Comparison of ENCODE assay signal across 18 mouse cellular contexts in genomic region chr10:59822857-59823256, GRCm38 (mm10).
"Had no signal": no experiment of that assay in that cellular context is flagged by ENCODE, and none has a peak within 500 bp of the region (broad histone marks: within the 10 kb centered on the region; RNA-seq: fewer than 3 reads in every experiment).

No protein-coding gene starts in this region.

- DNase-seq: kidney, adult 2 months; kidney, postnatal 25 days; layer of hippocampus, adult 9-11 months; liver, embryonic 13.5 days; lung, adult 2 months; lung, postnatal 14 days; thymus, adult 18-20 months; thymus, postnatal 36 days had no signal

- H3K27ac ChIP-seq: kidney, postnatal 0 days; limb, embryonic 12.5 days; limb, embryonic 15.5 days; liver, embryonic 13.5 days; macrophage; midbrain, embryonic 13.5 days; neural tube, embryonic 12.5 days; neural tube, embryonic 15.5 days had no signal

- H3K4me1 ChIP-seq: limb, embryonic 12.5 days; liver, embryonic 13.5 days; neural tube, embryonic 12.5 days had no signal

- H3K27me3 ChIP-seq: limb, embryonic 12.5 days; limb, embryonic 15.5 days; liver, embryonic 13.5 days; midbrain, embryonic 13.5 days; neural tube, embryonic 12.5 days; neural tube, embryonic 15.5 days had no signal

- ATAC-seq: intestine, postnatal 0 days; midbrain, embryonic 13.5 days; midbrain, embryonic 16.5 days had no signal

- H3K4me3 ChIP-seq: layer of hippocampus, adult 2 months; limb, embryonic 12.5 days; limb, embryonic 15.5 days; liver, embryonic 13.5 days; midbrain, embryonic 13.5 days; neural tube, embryonic 12.5 days; neural tube, embryonic 15.5 days had no signal

- H3K4me2 ChIP-seq: limb, embryonic 12.5 days; limb, embryonic 15.5 days; liver, embryonic 13.5 days; midbrain, embryonic 13.5 days; neural tube, embryonic 12.5 days; neural tube, embryonic 15.5 days had no signal

- H3K9me3 ChIP-seq: limb, embryonic 12.5 days; limb, embryonic 15.5 days; liver, embryonic 13.5 days; midbrain, embryonic 13.5 days; neural tube, embryonic 12.5 days; neural tube, embryonic 15.5 days had no signal

- H3K9ac ChIP-seq: limb, embryonic 12.5 days; limb, embryonic 15.5 days; liver, embryonic 13.5 days; midbrain, embryonic 13.5 days; neural tube, embryonic 12.5 days; neural tube, embryonic 15.5 days had no signal
